Mouse (Mus musculus) testis, adult 2 months (tissue): ENCODE data around the gene Samd13. TPM values are rescaled to one million over a fixed set of nuclear protein-coding genes. Genes with fewer than 3 reads are reported as not detected.

Experiments used
- H3K27ac ChIP-seq: fragments of 200-500 bp; 2 replicates; pipeline ENCODE4 v1.5.1; 2012; ENCODE audit warnings: low read depth, low read length; ENCODE audit not compliant: control insufficient read depth, insufficient read depth
- H3K27me3 ChIP-seq: fragments of 200-500 bp; 2 replicates; pipeline ENCODE4 v1.6.1; 2012; ENCODE audit warnings: mild to moderate bottlenecking, low read length, moderate library complexity; ENCODE audit not compliant: control insufficient read depth, insufficient read depth
- H3K36me3 ChIP-seq: fragments of 200-500 bp; 2 replicates; pipeline ENCODE4 v1.6.1; 2012; ENCODE audit warnings: mild to moderate bottlenecking, low read length; ENCODE audit not compliant: control insufficient read depth, insufficient read depth
- H3K4me1 ChIP-seq: fragments of 200-500 bp; 2 replicates; pipeline ENCODE4 v1.6.1; 2012; ENCODE audit warnings: low read length; ENCODE audit not compliant: control insufficient read depth, insufficient read depth
- H3K4me3 ChIP-seq: fragments of 200-500 bp; 2 replicates; pipeline ENCODE4 v1.5.1; 2012; ENCODE audit warnings: low read depth, mild to moderate bottlenecking, low read length, moderate library complexity, mixed read lengths; ENCODE audit not compliant: control insufficient read depth
- CTCF ChIP-seq: fragments of 200-500 bp; IDR thresholded peaks from 2 replicates; pipeline ENCODE4 v1.5.1; 2012; ENCODE audit warnings: low read depth, mild to moderate bottlenecking, inconsistent platforms, low read length, moderate library complexity; ENCODE audit not compliant: control insufficient read depth, insufficient read depth, insufficient replicate concordance
- POLR2A ChIP-seq: fragments of 200-500 bp; IDR thresholded peaks from 2 replicates; pipeline ENCODE4 v1.6.1; 2012; ENCODE audit warnings: low read depth, mild to moderate bottlenecking, inconsistent platforms, low read length, moderate library complexity; ENCODE audit not compliant: control insufficient read depth
- polyA plus RNA-seq: library from polyadenylated mRNA; depleted of rRNA; stranded (reverse); fragments of >200 nt; gene quantifications from 2 replicates; pipeline ENCODE4 v1.2.3, GENCODE M21; 2012

Gene Samd13
- polyA plus RNA-seq, 1 experiment = not detected

DNA sequence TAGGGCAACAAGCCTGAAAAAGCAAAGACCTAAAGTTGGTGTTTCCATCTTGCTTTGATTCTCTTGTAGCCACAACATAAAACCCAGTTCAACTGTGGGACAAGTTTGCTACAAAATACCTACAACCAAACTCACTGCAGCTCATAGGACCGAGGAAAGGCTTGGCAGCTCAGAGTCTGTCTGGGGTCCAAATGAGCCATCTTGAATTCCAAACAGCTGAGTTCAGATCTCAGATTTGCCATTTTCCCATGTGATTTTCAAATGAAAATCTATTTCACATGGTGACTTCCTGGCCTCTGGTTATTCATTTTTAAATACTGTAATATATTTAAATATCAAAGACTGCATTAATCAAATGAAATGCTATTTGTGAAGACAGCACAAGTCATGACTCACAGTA lies 10.3 kb downstream of the Samd13 start:
- peaks cover 3% of the 10 kb centered on the region for H3K4me1 ChIP-seq
- no peak overlapping the region for H3K27ac ChIP-seq
- H3K4me3 ChIP-seq = no peak overlapping the region
- no peaks in the 10 kb centered on the region for H3K36me3 ChIP-seq
- H3K27me3 ChIP-seq = no peaks in the 10 kb centered on the region
- no peak for TF ChIP-seq POLR2A
- TF ChIP-seq CTCF = no peak

- Histone ChIP-seq H3K27me3 (no peaks in the 10 kb centered on the region), H3K4me3 (no peak overlapping the region), H3K36me3 (no peaks in the 10 kb centered on the region), H3K27ac (no peak overlapping the region), H3K4me1 (no peaks in the 10 kb centered on the region)
- TF ChIP-seq CTCF = no peak
- no peak for TF ChIP-seq POLR2A
These were observed 14.3 kb downstream of the Samd13 start for GRCm38 (mm10) chr3:146671121-146671520.

DNA sequence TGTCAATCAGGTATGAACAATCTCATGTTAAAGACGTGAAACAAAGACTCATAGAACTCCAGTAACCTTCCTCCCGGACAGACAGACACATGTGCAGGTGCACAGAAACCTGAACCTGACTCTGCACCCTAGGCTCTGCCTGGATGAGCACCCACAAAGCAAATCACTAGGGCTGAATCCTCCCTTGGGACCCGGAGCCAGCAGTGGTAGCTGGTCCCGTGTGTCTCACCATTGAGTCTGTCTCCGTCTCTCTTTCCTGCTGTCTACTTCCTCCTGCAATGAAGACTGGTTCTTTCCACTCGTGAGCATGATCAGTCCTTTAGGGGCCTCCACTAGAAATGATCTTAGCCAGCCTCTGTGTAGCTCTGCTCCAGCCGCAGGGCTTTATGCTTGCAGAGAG lies 23.5 kb downstream of the Samd13 start:
- Histone ChIP-seq H3K27me3 (no peaks in the 10 kb centered on the region), H3K27ac (no peak overlapping the region), H3K4me3 (no peak overlapping the region), H3K36me3 (no peaks in the 10 kb centered on the region), H3K4me1 (no peaks in the 10 kb centered on the region)
- TF ChIP-seq POLR2A (no peak), CTCF (no peak)

GRCm38 (mm10) chr3:146661001-146661400 lies 24.4 kb downstream of the Samd13 start:
- H3K4me3 ChIP-seq = no peak overlapping the region
- H3K36me3 ChIP-seq = no peaks in the 10 kb centered on the region
- H3K27ac ChIP-seq = no peak overlapping the region
- TF ChIP-seq POLR2A = no peak
- no peak for TF ChIP-seq CTCF
- no peaks in the 10 kb centered on the region for H3K4me1 ChIP-seq
- no peaks in the 10 kb centered on the region for H3K27me3 ChIP-seq

- H3K4me1 ChIP-seq = no peaks in the 10 kb centered on the region
- no peaks in the 10 kb centered on the region for H3K36me3 ChIP-seq
- TF ChIP-seq CTCF (no peak), POLR2A (no peak)
- no peak overlapping the region for H3K4me3 ChIP-seq
- H3K27ac ChIP-seq = no peak overlapping the region
- H3K27me3 ChIP-seq = no peaks in the 10 kb centered on the region
These were observed 26.1 kb downstream of the Samd13 start for GRCm38 (mm10) chr3:146659321-146659720.

DNA sequence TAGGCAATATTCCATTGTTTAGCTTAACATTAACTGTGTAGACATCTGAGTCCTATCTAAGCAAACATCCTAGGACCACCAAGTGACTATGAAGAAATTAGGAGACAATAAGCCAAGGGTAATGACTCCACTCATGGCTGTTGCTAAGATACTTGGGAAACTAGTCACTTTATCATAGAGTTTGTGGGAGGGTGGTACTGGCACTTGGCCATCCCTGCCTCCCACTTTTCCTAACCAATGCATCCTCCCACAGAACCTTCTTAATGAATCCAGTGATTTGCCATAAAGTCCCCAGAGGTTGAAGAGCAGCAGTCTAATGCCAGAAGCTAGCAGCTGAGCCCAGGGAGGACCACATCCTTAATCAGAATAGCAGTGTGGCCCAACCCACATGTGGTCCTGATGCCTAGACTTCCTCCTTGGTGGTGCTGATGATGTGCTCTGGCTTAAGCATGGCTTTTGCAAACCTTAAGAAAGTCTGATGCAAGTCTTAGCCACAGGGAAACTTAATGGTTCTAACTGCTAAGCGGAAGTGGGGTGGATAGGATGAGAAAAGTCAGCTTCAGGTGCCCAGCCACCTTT lies 27.2 kb downstream of the Samd13 start:
- no peaks in the 10 kb centered on the region for H3K36me3 ChIP-seq
- TF ChIP-seq POLR2A = no peak
- no peak for TF ChIP-seq CTCF
- no peak overlapping the region for H3K4me3 ChIP-seq
- H3K27ac ChIP-seq = no peak overlapping the region
- H3K4me1 ChIP-seq = peaks cover 2% of the 10 kb centered on the region; the same call in 1 of the 2 replicates
- no peaks in the 10 kb centered on the region for H3K27me3 ChIP-seq

- Histone ChIP-seq H3K36me3 (no peaks in the 10 kb centered on the region), H3K4me1 (peaks cover 2% of the 10 kb centered on the region; the same call in 1 of the 2 replicates), H3K27me3 (no peaks in the 10 kb centered on the region), H3K27ac (no peak overlapping the region), H3K4me3 (no peak overlapping the region)
- no peak for TF ChIP-seq POLR2A
- no peak for TF ChIP-seq CTCF
These were observed 28.0 kb downstream of the Samd13 start for GRCm38 (mm10) chr3:146657433-146657832.

DNA sequence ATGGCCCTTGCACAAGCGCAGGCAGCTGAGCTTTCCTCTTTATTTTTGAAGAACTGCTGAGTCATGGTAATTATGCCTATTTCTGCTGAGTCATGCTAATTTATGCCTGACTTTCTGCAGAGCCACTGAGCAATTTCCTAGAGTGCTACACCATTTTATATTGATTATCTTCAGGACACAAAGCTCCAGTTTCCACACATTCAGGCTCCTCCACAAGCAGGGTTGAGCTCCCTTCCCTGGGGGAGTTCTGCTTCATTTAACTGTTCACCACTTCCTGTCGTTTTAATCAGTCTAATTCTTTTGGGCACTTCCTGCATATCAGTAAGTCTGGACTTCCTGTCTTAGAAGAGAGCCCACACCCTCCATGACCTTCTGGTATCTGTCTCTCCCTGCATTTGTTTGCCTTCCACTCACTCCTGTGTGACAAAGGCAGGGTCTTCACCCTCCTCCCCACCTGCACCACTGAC lies 30.2 kb downstream of the Samd13 start:
- TF ChIP-seq POLR2A (no peak), CTCF (no peak)
- Histone ChIP-seq H3K4me3 (no peak overlapping the region), H3K27ac (no peak overlapping the region), H3K4me1 (peaks cover 2% of the 10 kb centered on the region; the same call in 1 of the 2 replicates), H3K27me3 (no peaks in the 10 kb centered on the region), H3K36me3 (no peaks in the 10 kb centered on the region)
